Mouse (Mus musculus): ENCODE measurements at regions not wholly inside any gene's neighbourhood (a gene's known extent, or its start where the extent isn't known, plus 50 kb on each side); places are given as distances from the start of the nearest gene placed in this dataset.

DNA sequence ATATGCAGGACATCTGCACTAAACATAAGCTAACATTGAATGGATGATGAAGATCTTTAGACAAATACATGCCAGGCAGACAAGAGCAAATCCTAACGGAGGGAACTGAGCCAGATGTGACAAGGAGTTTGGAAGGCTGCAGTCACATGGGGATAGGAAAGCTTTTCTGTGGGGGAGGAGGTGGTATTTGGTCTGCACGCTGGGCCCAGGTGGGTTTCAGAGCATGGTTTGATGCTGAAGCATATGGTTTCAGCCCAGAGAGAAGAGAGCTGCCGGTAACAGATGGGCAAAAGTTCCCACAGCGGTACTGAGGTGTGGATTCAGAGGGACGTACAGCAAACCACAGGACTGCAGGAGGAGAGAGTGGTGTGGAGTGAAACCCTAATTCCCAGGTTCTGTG lies 982.1 kb downstream of the 4930447A16Rik start:
- Histone ChIP-seq H3K4me3 (replicated peaks in 1 of 3; ENCODE audit: low read depth in 2 of 3, low read length in 2 of 3, poor library complexity in 1 of 3) (no peak overlapping the region), H3K36me3 (replicated peaks in 1 of 2; ENCODE audit: control insufficient read depth in 1 of 2, insufficient read depth in 1 of 2, low read length in 1 of 2) (no peaks in the 10 kb centered on the region), H3K27ac (ENCODE audit: insufficient read depth, low read depth) (no peak overlapping the region), H3K79me2 (replicated peaks; ENCODE audit: control insufficient read depth, extremely low read depth, insufficient read depth, poor library complexity, severe bottlenecking) (no peaks in the 10 kb centered on the region), H3K9ac (ENCODE audit: insufficient read depth, low read depth) (no peak overlapping the region), H3K4me1 (ENCODE audit: control insufficient read depth in 1 of 2, insufficient read depth in 2 of 2) (peaks cover 3 to 10% of the 10 kb centered on the region in 2 experiments; a peak in 3 of 4 replicates), H3K27me3 (replicated peaks) (no peaks in the 10 kb centered on the region), H3K9me3 (replicated peaks; ENCODE audit: low read length) (no peaks in the 10 kb centered on the region), H3K4me2 (ENCODE audit: insufficient read depth, low read depth, poor library complexity, severe bottlenecking) (no peak overlapping the region)
- TF ChIP-seq RAD21 (IDR thresholded peaks at IDR 0.05; ENCODE audit: low read depth, low read length), result no peak
- TF ChIP-seq HCFC1 (IDR thresholded peaks at IDR 0.05; ENCODE audit: low read depth, low read length), result no peak
- TF ChIP-seq MAX (IDR thresholded peaks at IDR 0.05; ENCODE audit: low read length), result no peak
- no peak for TF ChIP-seq SMC3 (IDR thresholded peaks at IDR 0.05; ENCODE audit: low read depth, low read length)
- TF ChIP-seq USF2 (conservative IDR thresholded peaks at IDR 0.05; ENCODE audit: low read depth, low read length), result no peak
- no peak for TF ChIP-seq ELF1 (IDR thresholded peaks at IDR 0.05; ENCODE audit: low read depth, low read length)
- TF ChIP-seq TCF12 (IDR thresholded peaks at IDR 0.05; ENCODE audit: low read depth, low read length), result no peak
- no peak for TF ChIP-seq MXI1 (IDR thresholded peaks at IDR 0.05; ENCODE audit: low read depth, low read length)
- no peak for TF ChIP-seq USF1 (IDR thresholded peaks at IDR 0.05; ENCODE audit: low read depth, low read length)
- TF ChIP-seq ZKSCAN1 (IDR thresholded peaks at IDR 0.05; ENCODE audit: borderline replicate concordance, low read depth, low read length), result no peak
- no peak for TF ChIP-seq MYC (IDR thresholded peaks at IDR 0.05; ENCODE audit: low read depth, low read length)
- no peak for TF ChIP-seq CHD2 (IDR thresholded peaks at IDR 0.05; ENCODE audit: low read length)
- no peak for TF ChIP-seq MAZ (IDR thresholded peaks at IDR 0.05; ENCODE audit: low read depth, low read length)
- TF ChIP-seq ZMIZ1 (IDR thresholded peaks at IDR 0.05; ENCODE audit: low read depth, low read length), result no peak
- TF ChIP-seq MAFK (IDR thresholded peaks at IDR 0.05; ENCODE audit: insufficient replicate concordance, low read length), result no peak
- TF ChIP-seq SIN3A (IDR thresholded peaks at IDR 0.05; ENCODE audit: low read length), result no peak
- no peak for TF ChIP-seq KAT2A (IDR thresholded peaks at IDR 0.05; ENCODE audit: insufficient replicate concordance, low read length)
- TF ChIP-seq RCOR1 (conservative IDR thresholded peaks at IDR 0.05; ENCODE audit: low read depth, low read length), result no peak
- in situ Hi-C loops (cut with MboI; ENCODE audit: low pct_ligation_motif_present, low pct_unique_long_range_greater_than_20kb, low sequenced_read_pairs) (no loop called here), dilution Hi-C loops (cut with MboI; ENCODE audit: extremely low pct_ligation_motif_present, extremely low pct_unique_long_range_greater_than_20kb, low sequenced_read_pairs) (no loop called here)
- no peak for DNase-seq (ENCODE audit: extremely low read depth)

DNA sequence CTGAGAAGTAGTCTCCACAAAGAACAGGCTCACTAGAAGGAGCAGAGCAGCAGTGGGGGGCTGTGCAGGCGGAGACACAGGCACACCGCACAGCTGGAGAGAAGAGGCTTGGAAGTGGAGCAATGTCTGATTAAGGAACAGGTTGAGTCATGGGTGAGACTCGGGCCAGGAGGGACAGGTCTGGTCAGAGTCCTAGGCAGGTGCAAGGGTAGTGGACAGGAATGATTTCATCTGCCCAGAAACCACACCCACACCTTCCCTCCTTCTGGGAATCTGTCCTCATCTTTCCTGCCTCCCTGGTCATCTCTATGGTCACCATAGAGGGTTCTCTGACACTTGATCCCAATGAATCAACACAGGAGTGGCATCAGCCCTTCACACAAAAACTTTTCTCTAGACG lies 983.8 kb downstream of the 4930447A16Rik start:
- dilution Hi-C loops (cut with MboI; ENCODE audit: extremely low pct_ligation_motif_present, extremely low pct_unique_long_range_greater_than_20kb, low sequenced_read_pairs) (no loop called here), in situ Hi-C loops (cut with MboI; ENCODE audit: low pct_ligation_motif_present, low pct_unique_long_range_greater_than_20kb, low sequenced_read_pairs) (no loop called here)
- no peaks in the 10 kb centered on the region for H3K36me3 ChIP-seq (replicated peaks in 1 of 2; ENCODE audit: control insufficient read depth in 1 of 2, insufficient read depth in 1 of 2, low read length in 1 of 2)
- no peak overlapping the region for H3K9ac ChIP-seq (ENCODE audit: insufficient read depth, low read depth)
- no peak overlapping the region for H3K27ac ChIP-seq (ENCODE audit: insufficient read depth, low read depth)
- no peak for DNase-seq (ENCODE audit: extremely low read depth)
- H3K4me2 ChIP-seq (ENCODE audit: insufficient read depth, low read depth, poor library complexity, severe bottlenecking), result no peak overlapping the region
- no peak overlapping the region for H3K4me3 ChIP-seq (replicated peaks in 1 of 3; ENCODE audit: low read depth in 2 of 3, low read length in 2 of 3, poor library complexity in 1 of 3)
- peaks cover 3 to 10% of the 10 kb centered on the region in 2 experiments; a peak in 3 of 4 replicates for H3K4me1 ChIP-seq (ENCODE audit: control insufficient read depth in 1 of 2, insufficient read depth in 2 of 2)
- H3K27me3 ChIP-seq (replicated peaks), result no peaks in the 10 kb centered on the region
- H3K9me3 ChIP-seq (replicated peaks; ENCODE audit: low read length), result no peaks in the 10 kb centered on the region
- no peak for TF ChIP-seq UBTF (IDR thresholded peaks at IDR 0.05; ENCODE audit: low read depth, low read length)
- no peak for TF ChIP-seq POLR2AphosphoS2 (IDR thresholded peaks at IDR 0.05; ENCODE audit: low read depth, low read length)
- no peak for TF ChIP-seq E2F4 (IDR thresholded peaks at IDR 0.05; ENCODE audit: insufficient replicate concordance, low read depth, low read length)
- TF ChIP-seq ZNF384 (IDR thresholded peaks at IDR 0.05; ENCODE audit: low read depth, low read length), result no peak
- TF ChIP-seq ELF1 (IDR thresholded peaks at IDR 0.05; ENCODE audit: low read depth, low read length), result no peak
- H3K79me2 ChIP-seq (replicated peaks; ENCODE audit: control insufficient read depth, extremely low read depth, insufficient read depth, poor library complexity, severe bottlenecking), result no peaks in the 10 kb centered on the region

All from CH12.LX (cell line).